Mouse (Mus musculus) monocyte, adult 5-6 weeks (primary cell): ENCODE results near the gene Psme4. TPM values are rescaled to one million over a fixed set of nuclear protein-coding genes. Genes with fewer than 3 reads are reported as not detected.

Experiments
- ATAC-seq: fragments of 153-309, 156-312 bp; replicated peaks from 2 replicates; pipeline ENCODE4 v1.8.0; 2017; ENCODE audit warnings: mild to moderate bottlenecking; ENCODE audit not compliant: low TSS enrichment, insufficient number of reproducible peaks, severe bottlenecking, poor library complexity, low FRiP score
- total RNA-seq: library from RNA; stranded (forward); fragments of 200-1000, 200-491, 200-594 nt; gene quantifications from 3 replicates; pipeline ENCODE4 v1.2.3, GENCODE M21; 2017

Gene Psme4
- total RNA-seq, 1 experiment from 2014 or later, result 59.9 TPM

- no peak for ATAC-seq
These were observed 151.8 kb downstream of the Psme4 start for GRCm38 (mm10) chr11:30923283-30923682.

GRCm38 (mm10) chr11:30928079-30928478 lies 156.6 kb downstream of the Psme4 start:
- ATAC-seq, result no peak

DNA sequence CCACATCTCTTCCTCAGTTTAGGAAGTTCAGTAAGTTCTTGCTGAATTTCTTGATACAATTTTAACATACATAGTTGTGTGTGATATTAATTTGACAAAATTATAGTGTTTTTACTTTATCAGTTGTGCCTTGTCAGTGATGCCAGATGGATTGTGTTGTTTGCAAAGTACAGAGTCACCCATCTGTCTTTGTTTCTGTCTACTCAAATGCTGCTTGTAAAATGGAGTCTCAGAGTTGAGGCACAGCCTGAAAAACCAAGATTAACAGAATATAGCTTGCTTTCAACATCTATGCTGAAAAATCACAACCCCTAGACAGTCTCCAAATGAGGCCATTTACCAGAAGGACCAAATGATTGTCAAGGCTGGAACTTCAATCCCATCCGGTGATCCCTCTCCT lies 157.0 kb downstream of the Psme4 start:
- ATAC-seq, result no peak

Other genes starting within 250 kb of the Psme4 start
- 3.0 to 7.5 TPM (median 3.7 TPM) in 3 replicates for gene Acyp2, start 122.1 kb upstream of the Psme4 start, total RNA-seq
- gene Gpr75, start 113.6 kb downstream of the Psme4 start, total RNA-seq, result not detected in 3 replicates
- gene Asb3, start 113.7 kb downstream of the Psme4 start, total RNA-seq, result 24.0 to 45.3 TPM (median 24.3 TPM) in 3 replicates
- gene Erlec1, start 182.6 kb downstream of the Psme4 start, total RNA-seq, result 9.1 to 29.0 TPM (median 11.2 TPM) in 3 replicates
- 10.5 to 18.8 TPM (median 13.8 TPM) in 3 replicates for gene Chac2, start 214.6 kb downstream of the Psme4 start, total RNA-seq